Mouse (Mus musculus) limb, embryonic 14.5 days (tissue): Measurements from ENCODE around the gene Olig2. TPM values are rescaled to one million over a fixed set of nuclear protein-coding genes. Genes with fewer than 3 reads are reported as not detected.
A peak's percentile ranks its signal among the peaks of the same experiment; 100 is the strongest.

ENCODE experiments used
- ATAC-seq: fragments of 200-750 bp; cut with Nextera tagmentation; 2 replicates; pipeline ENCODE4 v1.8.0; 2017; ENCODE audit warnings: low read depth, moderate number of reproducible peaks, moderate TSS enrichment; ENCODE audit not compliant: low FRiP score
- DNase-seq: peaks from one replicate; pipeline ENCODE4 v3.0.0-alpha.2; 2015; ENCODE audit warnings: low spot score
- H3K27ac ChIP-seq: fragments of 300-500 bp; sonication (generic); replicated peaks from 2 replicates; pipeline ENCODE4 v1.5.1; 2014; ENCODE audit warnings: low read depth, mild to moderate bottlenecking, low read length, moderate library complexity, mixed read lengths
- H3K27me3 ChIP-seq: fragments of 300-500 bp; sonication (generic); 2 replicates; pipeline ENCODE4 v1.6.1; 2014; ENCODE audit warnings: low read length, mixed read lengths; ENCODE audit not compliant: control insufficient read depth, insufficient read depth
- H3K36me3 ChIP-seq: fragments of 300-500 bp; sonication (generic); 2 replicates; pipeline ENCODE4 v1.6.1; 2014; ENCODE audit warnings: mild to moderate bottlenecking, low read length, moderate library complexity, mixed read lengths; ENCODE audit not compliant: control insufficient read depth, insufficient read depth
- H3K4me1 ChIP-seq: fragments of 300-500 bp; sonication (generic); 2 replicates; pipeline ENCODE4 v1.6.1; 2014; ENCODE audit warnings: antibody characterized with exemption, low read length, mixed read lengths; ENCODE audit not compliant: control insufficient read depth, insufficient read depth
- H3K4me2 ChIP-seq: fragments of 300-500 bp; sonication (generic); replicated peaks from 2 replicates; pipeline ENCODE4 v1.6.1; 2014; ENCODE audit warnings: low read depth, mild to moderate bottlenecking, low read length, moderate library complexity; ENCODE audit not compliant: severe bottlenecking
- H3K4me3 ChIP-seq: fragments of 300-500 bp; sonication (generic); replicated peaks from 2 replicates; pipeline ENCODE4 v1.5.1; 2014; ENCODE audit warnings: low read length
- H3K9ac ChIP-seq: fragments of 300-500 bp; sonication (generic); 2 replicates; pipeline ENCODE4 v1.6.1; 2014; ENCODE audit warnings: mild to moderate bottlenecking, low read depth, low read length, moderate library complexity; ENCODE audit not compliant: severe bottlenecking
- H3K9me3 ChIP-seq: fragments of 300-500 bp; sonication (generic); 2 replicates; pipeline ENCODE4 v1.6.1; 2016; ENCODE audit warnings: low read length; ENCODE audit not compliant: control insufficient read depth
- POLR2A ChIP-seq: fragments of 200-500 bp; IDR thresholded peaks from 2 replicates; pipeline ENCODE4 v1.8.0; 2012; ENCODE audit warnings: inconsistent platforms, mild to moderate bottlenecking, moderate library complexity, borderline replicate concordance; ENCODE audit not compliant: insufficient read depth, insufficient read length; ENCODE audit errors: extremely low read depth
- WGBS: fragments of 180-500 bp; shearing (Covaris S2); extraction: QIAGEN DNeasy Blood & Tissue Kit; methylation state at CpG from one replicate; pipeline ENCODE4 v1.1.7; 2014; 5-methylcytosine and 5-hydroxymethylcytosine counted together
- polyA plus RNA-seq, 2 experiments: library from polyadenylated mRNA; depleted of rRNA in 1 of 2; stranded (reverse) in 1 of 2; unstranded in 1 of 2; fragments of >200 nt; fragmentation: Nextera tagmentation in 1 of 2; extraction: Ambion mirVana in 1 of 2; gene quantifications; 2 replicates each; pipeline versions ENCODE4 v1.2.1 to v1.2.3; 2012 to 2014

Olig2 gene
- polyA plus RNA-seq, 2 experiments = 0.06 TPM; not detected in 1

DNA sequence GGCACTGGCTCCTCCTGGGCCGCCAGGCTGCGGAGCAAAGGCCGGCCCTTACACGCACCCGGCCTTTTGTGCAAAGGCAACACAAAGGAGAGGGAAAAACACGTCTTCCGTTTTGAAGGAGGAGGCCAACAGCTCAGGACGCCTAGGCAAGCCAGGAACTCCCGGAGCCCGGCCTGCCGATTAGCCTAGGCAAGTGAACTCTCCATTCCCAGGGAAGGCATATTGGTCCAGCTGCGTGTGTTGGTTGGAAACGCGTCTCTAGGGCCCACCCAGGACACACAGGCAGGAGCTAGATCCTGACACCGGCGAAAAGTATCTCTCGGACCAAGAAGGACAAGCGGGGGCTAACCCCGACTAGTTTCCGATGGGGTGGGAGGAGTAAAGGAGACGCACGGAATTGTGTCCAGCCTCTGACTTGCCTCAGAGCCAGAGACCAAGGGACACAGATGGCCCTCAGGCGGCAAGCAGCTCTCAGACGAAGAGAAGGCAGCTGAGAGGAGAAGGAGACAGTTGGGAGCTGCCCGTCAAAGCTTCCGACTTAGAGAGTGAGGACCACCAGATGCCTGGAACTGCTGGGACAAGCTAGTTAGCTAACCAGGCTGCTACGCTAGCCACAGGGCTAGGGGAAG, 2.5 kb upstream of the Olig2 start:
- WGBS = 4% methylated on average over 27 of the region's 27 CpGs
- Histone ChIP-seq H3K36me3 (no peaks in the 10 kb centered on the region), H3K4me2 (0 out of 2 replicates have a peak overlapping the region, but pooled peaks have one; percentile 7), H3K27ac (no peak overlapping the region), H3K27me3 (peaks cover 99% of the 10 kb centered on the region), H3K4me1 (peaks cover 10% of the 10 kb centered on the region), H3K9ac (no peak overlapping the region), H3K4me3 (peak overlapping the region; percentile 6; the same call in 1 of the 2 replicates), H3K9me3 (peaks cover 4% of the 10 kb centered on the region)
- ATAC-seq = no peak
- TF ChIP-seq POLR2A = no peak
- DNase-seq = no peak

DNA sequence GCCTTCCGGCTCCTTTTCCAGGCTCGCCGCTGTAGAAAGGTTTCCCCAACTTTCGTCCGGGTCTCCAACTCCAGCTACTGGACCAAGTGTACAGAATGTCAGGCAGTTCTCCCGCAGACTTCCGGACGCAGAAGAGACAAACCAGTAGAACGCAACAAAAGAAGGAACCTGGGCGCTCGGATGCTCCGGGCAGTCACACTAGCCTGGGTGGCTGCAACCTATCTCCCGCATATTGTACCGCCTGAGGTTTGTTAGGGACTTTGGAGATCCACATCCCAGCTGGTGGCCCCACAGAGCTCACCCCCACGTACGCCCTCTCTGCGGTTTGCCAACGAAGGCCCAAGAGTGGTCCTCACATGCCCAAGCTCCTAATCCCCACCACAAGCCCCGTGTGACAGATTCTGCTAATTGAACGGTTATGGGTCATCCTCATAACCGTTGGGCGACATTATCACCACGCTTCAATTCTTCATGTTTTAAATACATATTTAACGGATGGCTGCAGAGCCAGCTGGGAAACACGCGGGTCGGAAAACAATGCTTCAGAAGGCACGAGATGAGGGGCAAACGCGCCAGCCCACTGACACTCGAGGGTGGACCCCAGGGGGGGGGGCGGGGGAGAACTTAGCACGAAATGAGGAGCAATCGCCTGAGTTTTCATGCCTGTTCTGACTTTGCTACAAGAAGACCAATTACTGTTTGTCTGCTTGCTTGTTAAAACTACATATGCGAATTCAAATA, 1.8 kb upstream of the Olig2 start:
- WGBS = 2% methylated on average over 35 of the region's 35 CpGs
- no peak overlapping the region for H3K9ac ChIP-seq
- no peaks in the 10 kb centered on the region for H3K36me3 ChIP-seq
- DNase-seq (no peak), ATAC-seq (no peak)
- peaks cover 99% of the 10 kb centered on the region for H3K27me3 ChIP-seq
- H3K4me3 ChIP-seq = no peak overlapping the region
- no peak for TF ChIP-seq POLR2A
- no peak overlapping the region for H3K27ac ChIP-seq
- H3K4me2 ChIP-seq = no peak overlapping the region
- H3K9me3 ChIP-seq = no peaks in the 10 kb centered on the region
- peaks cover 10% of the 10 kb centered on the region for H3K4me1 ChIP-seq

DNA sequence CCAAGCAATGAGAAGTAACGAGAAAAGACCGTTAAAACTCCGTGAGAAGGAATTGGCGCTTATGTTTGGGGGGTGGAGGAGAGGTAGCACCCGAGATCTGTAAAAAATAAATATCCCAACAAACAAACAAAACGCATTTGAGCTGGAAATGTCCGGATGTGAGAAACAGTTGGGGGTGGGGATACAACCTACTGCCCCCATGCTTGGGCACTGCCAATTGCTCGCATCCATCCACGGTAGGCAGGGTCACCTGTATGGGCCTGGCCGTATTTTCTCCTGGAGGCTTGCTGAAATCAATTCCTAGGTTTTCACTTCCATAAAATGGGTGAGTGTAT, 1.2 kb upstream of the Olig2 start:
- Histone ChIP-seq H3K27me3 (peaks cover 99% of the 10 kb centered on the region), H3K27ac (no peak overlapping the region), H3K4me3 (no peak overlapping the region), H3K9me3 (no peaks in the 10 kb centered on the region), H3K4me2 (no peak overlapping the region), H3K4me1 (peaks cover 10% of the 10 kb centered on the region), H3K36me3 (no peaks in the 10 kb centered on the region), H3K9ac (no peak overlapping the region)
- no peak for TF ChIP-seq POLR2A
- ATAC-seq (no peak), DNase-seq (no peak)
- WGBS = 6% methylated on average over 10 of the region's 10 CpGs

DNA sequence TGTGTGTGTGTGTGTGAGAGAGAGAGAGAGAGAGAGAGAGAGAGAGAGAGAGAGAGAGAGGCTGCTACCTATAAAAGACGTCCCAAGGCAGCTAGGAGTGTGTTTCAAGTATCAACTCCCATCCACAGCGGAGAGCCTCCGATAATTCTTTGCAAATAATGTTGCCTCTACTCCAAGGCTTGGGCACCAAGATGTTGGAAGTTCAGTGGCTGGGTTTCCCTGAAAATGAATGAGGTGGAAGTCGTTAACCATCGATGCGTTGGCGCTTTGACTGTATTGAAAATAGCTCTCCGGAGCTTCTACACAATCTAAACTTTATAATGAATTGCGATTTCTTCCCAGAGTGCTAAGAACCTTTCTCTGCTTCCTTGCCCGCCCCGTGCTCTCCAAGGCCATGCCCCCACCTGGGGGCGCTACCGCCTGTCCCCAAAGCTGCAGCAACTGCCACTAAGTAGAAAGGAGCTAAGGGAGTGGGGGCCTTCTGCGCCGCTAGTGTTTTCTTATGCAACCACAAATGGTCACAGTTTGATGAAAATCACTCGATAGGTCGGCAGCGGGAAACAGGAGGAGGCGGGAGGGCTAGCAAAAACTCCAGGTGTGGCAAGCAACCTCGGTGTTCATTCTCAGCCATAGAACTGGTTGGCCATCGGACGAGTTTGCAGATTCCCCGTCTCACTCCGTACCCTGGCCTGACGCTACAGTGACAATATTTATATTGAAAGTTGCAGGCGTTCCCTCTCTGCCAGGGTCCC, 600 bp upstream of the Olig2 start:
- WGBS = 2% methylated on average over 26 of the region's 26 CpGs
- DNase-seq (no peak), ATAC-seq (no peak)
- Histone ChIP-seq H3K9me3 (no peaks in the 10 kb centered on the region), H3K27me3 (peaks cover 99% of the 10 kb centered on the region), H3K4me2 (peak overlapping the region; percentile 43), H3K27ac (no peak overlapping the region), H3K4me3 (peak overlapping the region; percentile 30), H3K9ac (no peak overlapping the region), H3K36me3 (no peaks in the 10 kb centered on the region), H3K4me1 (peaks cover 10% of the 10 kb centered on the region)
- no peak for TF ChIP-seq POLR2A

DNA sequence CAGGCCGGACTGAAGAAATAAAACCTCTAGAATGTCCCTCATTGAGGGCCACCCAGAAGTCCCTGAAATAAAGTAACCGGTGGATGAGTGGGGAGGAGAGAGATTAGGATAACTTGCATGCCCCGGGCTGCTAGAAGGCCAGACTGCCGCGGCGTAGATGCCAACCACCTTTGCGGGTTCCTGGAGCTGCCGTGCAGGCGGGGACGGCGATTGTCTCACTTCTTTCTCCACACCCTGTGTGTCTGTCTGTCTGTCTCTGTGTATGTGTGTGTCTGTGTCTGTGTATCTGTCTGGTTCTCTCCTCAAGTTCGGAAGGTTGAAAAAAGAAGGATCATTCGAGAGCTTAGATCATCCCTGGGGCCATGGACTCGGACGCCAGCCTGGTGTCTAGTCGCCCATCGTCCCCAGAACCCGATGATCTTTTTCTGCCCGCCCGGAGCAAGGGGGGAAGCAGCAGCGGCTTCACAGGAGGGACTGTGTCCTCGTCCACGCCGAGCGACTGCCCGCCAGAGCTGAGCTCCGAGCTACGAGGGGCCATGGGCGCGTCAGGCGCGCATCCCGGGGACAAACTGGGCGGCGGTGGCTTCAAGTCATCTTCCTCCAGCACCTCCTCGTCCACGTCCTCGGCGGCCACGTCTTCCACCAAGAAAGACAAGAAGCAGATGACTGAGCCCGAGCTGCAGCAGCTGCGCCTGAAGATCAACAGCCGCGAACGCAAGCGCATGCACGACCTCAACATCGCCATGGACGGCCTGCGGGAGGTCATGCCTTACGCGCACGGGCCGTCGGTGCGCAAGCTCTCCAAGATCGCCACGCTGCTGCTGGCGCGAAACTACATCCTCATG, 1.0 kb downstream of the Olig2 start:
- Histone ChIP-seq H3K27me3 (peaks cover 98% of the 10 kb centered on the region), H3K4me2 (peak overlapping the region; percentile 30; the same call in 1 of the 2 replicates), H3K4me1 (peaks cover 10% of the 10 kb centered on the region), H3K4me3 (peak overlapping the region; percentile 19), H3K9ac (no peak overlapping the region), H3K27ac (no peak overlapping the region), H3K9me3 (no peaks in the 10 kb centered on the region), H3K36me3 (no peaks in the 10 kb centered on the region)
- under 1% methylated on average over 59 of the region's 60 CpGs for WGBS
- ATAC-seq = no peak
- no peak for TF ChIP-seq POLR2A
- no peak for DNase-seq
